Mouse (Mus musculus): ENCODE measurements at regions not wholly inside any gene's neighbourhood (a gene's known extent, or its start where the extent isn't known, plus 50 kb on each side); places are given as distances from the start of the nearest gene placed in this dataset.

- no peak for TF ChIP-seq POLR2A (IDR thresholded peaks at IDR 0.05; ENCODE audit: low read depth, low read length)
- no peak for TF ChIP-seq CTCF (IDR thresholded peaks at IDR 0.05; ENCODE audit: extremely low read depth, insufficient read depth, insufficient read length, insufficient replicate concordance)
Observed at GRCm38 (mm10) chr2:79090273-79090672, 165.0 kb upstream of the Itga4 start.
